Mouse (Mus musculus): ENCODE data around the gene Ddx11. TPM values are rescaled to one million over a fixed set of nuclear protein-coding genes. Genes with fewer than 3 reads are reported as not detected.
"Not testable (repeated sequence)": the region's sequence is repeated elsewhere in the genome, so short reads cannot be mapped to it uniquely, and the experiment has no call there.

Gene Ddx11
- polyA plus RNA-seq, 1 experiment from 2014 or later: 26.1 TPM

DNA sequence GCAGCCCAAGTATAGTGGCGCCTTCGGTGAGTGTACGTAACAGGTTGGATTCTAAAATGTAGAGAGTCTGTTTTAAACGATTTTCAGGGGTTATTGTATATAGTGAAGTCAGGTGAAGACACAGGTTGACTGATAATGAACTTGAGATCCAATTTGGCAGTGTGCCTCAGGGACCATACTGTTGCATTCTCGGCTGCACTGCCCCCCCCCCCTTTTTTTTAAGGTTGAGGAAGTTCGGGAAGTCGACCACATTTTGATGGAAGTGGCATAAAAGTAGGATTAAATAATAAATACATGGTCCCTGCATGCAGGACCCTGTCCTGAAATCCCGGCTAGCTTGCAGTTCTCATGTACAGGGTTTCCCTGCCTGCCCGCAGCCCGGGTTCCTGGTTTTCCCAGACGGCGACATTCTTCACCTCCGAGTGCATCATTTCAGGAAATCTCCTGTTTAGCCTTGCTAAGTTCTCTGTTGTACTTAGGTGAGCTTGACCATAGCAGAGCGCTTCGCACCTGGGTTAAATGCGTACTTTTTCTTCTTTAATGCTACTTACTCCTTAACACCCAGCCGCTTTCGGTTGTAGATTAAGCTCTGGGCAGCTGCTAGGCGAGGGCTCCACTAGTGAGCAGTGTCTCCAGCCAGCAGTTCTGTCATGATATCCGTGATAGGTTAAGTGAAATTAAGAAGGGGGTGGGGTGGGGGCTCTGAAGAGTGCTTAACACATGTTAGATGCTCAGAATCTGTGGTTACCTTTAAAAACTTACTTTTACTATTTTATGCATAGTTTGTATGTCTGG lies 693 bp downstream of the Ddx11 start:
- WGBS: 1% methylated on average over 20 of the region's 20 CpGs
- H3K4me2 ChIP-seq: peak overlapping the region; percentile 79
- peak; percentile 35 for ATAC-seq (replicated peaks; ENCODE audit: low FRiP score)

DNA sequence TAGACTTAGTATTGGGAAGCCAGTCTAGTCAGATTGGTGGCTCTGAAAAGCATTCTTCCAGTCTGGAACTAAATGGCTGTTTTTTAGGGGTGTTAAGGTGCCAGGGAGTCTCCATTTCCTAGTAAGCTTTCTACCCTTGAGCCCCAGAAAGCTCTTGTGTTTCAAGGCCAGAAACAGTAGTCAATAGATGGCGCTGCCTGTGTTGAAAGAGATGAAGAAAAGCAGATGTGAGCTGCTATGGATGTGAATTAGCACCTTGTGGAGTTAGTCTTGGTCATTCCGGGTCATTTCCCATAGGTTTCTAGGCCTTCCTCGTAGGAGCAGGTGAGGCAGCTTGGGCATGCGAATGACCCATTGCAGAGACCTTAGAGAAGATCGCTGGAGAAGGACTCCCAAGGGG lies 1.9 kb downstream of the Ddx11 start:
- Histone ChIP-seq H3K27ac (no peak overlapping the region), H3K4me3 (replicated peaks) (peak overlapping the region; percentile 90; the same call in 1 of the 2 replicates), H3K4me1 (peaks cover 16% of the 10 kb centered on the region), H3K4me2 (no peak overlapping the region), H3K9ac (no peak overlapping the region), H3K36me3 (peaks cover 44% of the 10 kb centered on the region), H3K27me3 (no peaks in the 10 kb centered on the region), H3K9me3 (replicated peaks) (no peaks in the 10 kb centered on the region)
- WGBS: 69% methylated on average over 5 of the region's 5 CpGs
- no peak for ATAC-seq (replicated peaks; ENCODE audit: low FRiP score)

More for the DNA sequence above, 693 bp downstream of the Ddx11 start:
- Histone ChIP-seq H3K27ac (peak overlapping the region; percentile 97), H3K4me1 (peaks cover 16% of the 10 kb centered on the region), H3K9me3 (replicated peaks) (no peaks in the 10 kb centered on the region), H3K36me3 (peaks cover 43% of the 10 kb centered on the region), H3K9ac (peak overlapping the region; percentile 81), H3K4me3 (replicated peaks) (peak overlapping the region; percentile 90), H3K27me3 (no peaks in the 10 kb centered on the region)

DNA sequence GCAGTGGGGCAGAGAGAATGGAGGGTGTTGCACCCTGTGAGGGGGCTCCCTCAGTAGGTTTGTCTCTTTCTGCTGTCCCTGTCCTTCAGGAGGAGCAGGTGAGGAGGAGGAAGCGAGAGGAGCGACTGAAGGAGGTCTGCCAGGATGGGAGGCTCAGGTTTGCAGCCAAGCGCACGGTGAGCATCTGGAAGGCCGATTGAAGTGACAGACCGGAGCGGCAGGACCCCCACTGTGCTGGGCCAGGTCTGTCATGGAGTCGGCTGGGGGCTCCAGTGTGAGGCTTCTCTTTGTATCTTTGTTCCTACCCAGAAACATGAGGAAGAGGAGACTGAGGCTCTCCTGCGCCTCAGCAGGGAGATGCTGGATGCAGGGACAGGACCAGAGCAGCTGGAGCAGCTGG lies 7.1 kb downstream of the Ddx11 start:
- no peak for ATAC-seq (replicated peaks; ENCODE audit: low FRiP score)
- H3K9ac ChIP-seq: no peak overlapping the region
- WGBS: 93% methylated on average over 9 of the region's 9 CpGs
- no peak overlapping the region for H3K27ac ChIP-seq
- no peak overlapping the region for H3K4me3 ChIP-seq (replicated peaks)
- H3K9me3 ChIP-seq (replicated peaks): no peaks in the 10 kb centered on the region
- H3K36me3 ChIP-seq: peaks cover 90% of the 10 kb centered on the region
- no peak overlapping the region for H3K4me2 ChIP-seq
- no peaks in the 10 kb centered on the region for H3K27me3 ChIP-seq
- peaks cover 2% of the 10 kb centered on the region for H3K4me1 ChIP-seq

DNA sequence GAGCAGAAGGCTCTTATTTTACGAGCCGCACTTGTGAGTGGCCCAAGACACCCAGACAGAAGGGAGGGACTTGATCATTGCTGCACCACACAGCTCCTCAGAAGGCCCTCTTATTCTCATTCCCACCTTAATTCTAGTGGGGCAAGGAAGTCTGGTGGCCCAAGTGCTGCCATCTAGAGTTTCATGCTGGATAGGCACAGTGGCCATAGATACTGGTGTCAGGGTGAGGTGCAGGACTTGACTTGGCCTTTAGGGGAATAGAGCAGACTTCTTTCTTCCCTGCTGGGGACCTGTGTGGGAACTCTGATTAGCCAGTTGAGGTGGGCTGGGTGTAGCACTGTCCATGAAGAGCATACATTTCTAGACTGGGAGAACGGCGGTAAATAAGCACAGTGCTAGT lies 7.9 kb downstream of the Ddx11 start:
- H3K4me2 ChIP-seq: no peak overlapping the region
- no peaks in the 10 kb centered on the region for H3K27me3 ChIP-seq
- 95% methylated on average over 4 of the region's 4 CpGs for WGBS
- no peak overlapping the region for H3K9ac ChIP-seq
- H3K36me3 ChIP-seq: peaks cover 96% of the 10 kb centered on the region
- no peak overlapping the region for H3K4me3 ChIP-seq (replicated peaks)
- no peaks in the 10 kb centered on the region for H3K4me1 ChIP-seq
- ATAC-seq (replicated peaks; ENCODE audit: low FRiP score): no peak
- no peak overlapping the region for H3K27ac ChIP-seq
- H3K9me3 ChIP-seq (replicated peaks): no peaks in the 10 kb centered on the region

DNA sequence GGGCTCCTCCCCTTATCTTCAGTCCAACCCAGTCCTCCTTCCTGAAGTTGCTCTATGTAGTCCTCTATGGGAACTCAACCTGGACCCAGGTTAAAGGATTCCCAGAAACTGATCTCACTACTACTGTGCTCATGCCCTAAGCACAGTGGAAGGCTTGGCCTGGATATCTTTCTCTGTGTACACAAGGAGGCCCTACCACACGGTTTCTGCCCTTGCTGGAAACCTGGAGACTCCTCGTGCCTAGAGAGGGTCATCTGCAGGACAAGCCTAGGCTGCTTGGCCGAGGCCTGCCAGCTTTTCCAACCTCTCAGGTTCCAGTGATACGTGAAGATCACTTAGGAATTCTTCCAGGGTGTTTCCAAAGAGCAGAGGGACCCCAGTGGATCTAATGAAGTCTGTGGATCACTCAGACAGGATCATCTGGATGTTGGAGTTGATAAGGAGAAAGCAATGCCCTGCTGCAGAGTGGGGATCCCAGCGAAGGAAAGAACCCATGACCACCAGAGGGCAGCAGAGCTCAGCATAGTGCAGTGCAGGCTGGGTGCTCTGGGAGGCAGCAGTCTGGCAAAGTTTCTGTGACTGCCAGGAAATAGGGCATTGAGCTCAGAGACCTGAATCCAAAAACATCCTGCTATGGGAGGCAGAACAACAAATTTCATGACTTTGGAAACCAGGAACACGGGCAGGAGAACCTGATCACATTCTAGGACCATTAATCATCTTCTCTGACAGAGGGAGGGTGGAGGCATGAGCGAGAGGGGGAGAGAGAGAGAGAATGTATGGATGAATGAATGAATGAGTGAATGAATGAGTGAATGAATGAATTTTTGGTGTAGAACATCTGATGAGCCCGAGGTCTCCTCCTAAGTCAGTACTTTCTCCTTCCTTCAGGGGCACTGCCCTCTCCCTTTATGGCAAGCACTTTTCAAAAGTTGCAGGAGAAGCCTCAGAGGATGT lies 29.7 kb downstream of the Ddx11 start:
- not testable (repeated sequence) for H3K27me3 ChIP-seq; H3K4me1 ChIP-seq; H3K27ac ChIP-seq; H3K4me3 ChIP-seq (replicated peaks); H3K9me3 ChIP-seq (replicated peaks); H3K4me2 ChIP-seq; H3K9ac ChIP-seq
- peak; percentile 69 for ATAC-seq (replicated peaks; ENCODE audit: low FRiP score)
- 74% methylated on average over 5 of the region's 8 CpGs for WGBS
- H3K36me3 ChIP-seq: peaks cover 44% of the 10 kb centered on the region

DNA sequence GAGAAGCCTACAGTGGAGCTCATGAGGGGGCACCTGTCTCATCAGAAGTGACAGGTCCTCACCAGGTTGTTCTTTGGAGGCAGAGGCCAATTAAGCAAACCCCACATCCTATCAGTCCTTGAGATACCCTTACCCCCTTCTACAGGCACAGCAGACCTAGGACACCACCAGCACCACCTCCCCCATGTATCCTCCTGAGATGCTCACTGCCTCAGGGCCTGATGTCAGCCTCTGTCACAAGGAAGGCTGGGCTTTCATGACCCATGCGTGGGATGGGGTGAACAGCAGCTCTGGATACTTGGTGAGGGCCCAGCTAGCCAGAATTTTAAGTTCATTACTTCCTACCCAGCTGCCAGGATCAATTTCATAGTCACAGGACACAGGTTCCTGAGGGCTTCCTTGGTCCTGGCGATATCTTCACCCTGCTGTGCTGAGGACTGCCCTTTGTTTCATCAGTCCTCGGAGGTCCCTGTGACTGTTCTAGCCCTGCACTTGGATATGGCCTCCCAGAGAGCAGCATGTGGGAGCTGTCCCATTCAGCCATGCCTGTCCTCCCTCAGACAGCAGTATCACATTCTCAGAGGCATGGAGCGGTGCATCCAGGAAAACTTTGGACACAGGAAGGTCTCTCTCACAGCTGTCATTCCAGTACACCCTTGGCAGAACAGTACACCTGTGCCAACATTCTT lies 30.6 kb downstream of the Ddx11 start:
- H3K4me3 ChIP-seq (replicated peaks); H3K4me1 ChIP-seq; H3K9me3 ChIP-seq (replicated peaks); H3K27ac ChIP-seq; H3K27me3 ChIP-seq; H3K9ac ChIP-seq; H3K4me2 ChIP-seq: not testable (repeated sequence)
- ATAC-seq (replicated peaks; ENCODE audit: low FRiP score): peak; percentile 65
- WGBS: 68% methylated on average over 4 of the region's 4 CpGs
- H3K36me3 ChIP-seq: peaks cover 35% of the 10 kb centered on the region

DNA sequence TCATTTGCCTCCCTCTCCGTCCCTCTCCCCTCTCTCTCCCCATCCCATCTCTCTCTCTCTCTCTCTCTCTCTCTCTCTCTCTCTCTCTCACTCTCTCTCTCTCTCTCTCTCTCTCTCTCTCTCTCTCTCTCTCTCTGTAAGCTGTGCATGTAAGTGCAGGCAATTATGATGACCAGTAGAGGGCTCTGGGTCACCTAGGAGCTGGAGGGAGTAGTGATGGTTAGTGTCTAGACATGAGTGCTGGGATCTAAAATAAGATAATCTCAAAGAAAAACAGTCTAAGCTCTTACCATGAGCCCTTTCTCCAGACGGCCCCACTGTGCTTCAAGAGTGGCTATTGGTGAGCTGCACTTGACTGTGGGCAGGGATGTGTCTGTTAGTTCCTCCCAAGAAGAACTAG lies 31.6 kb downstream of the Ddx11 start:
- no peak for ATAC-seq (replicated peaks; ENCODE audit: low FRiP score)
- no peaks in the 10 kb centered on the region for H3K4me1 ChIP-seq
- H3K36me3 ChIP-seq: peaks cover 25% of the 10 kb centered on the region
- WGBS: 80% methylated on average over 1 of the region's 2 CpGs
- no peaks in the 10 kb centered on the region for H3K27me3 ChIP-seq
- H3K9me3 ChIP-seq (replicated peaks): no peaks in the 10 kb centered on the region
- H3K27ac ChIP-seq: no peak overlapping the region
- no peak overlapping the region for H3K4me3 ChIP-seq (replicated peaks)
- no peak overlapping the region for H3K9ac ChIP-seq
- no peak overlapping the region for H3K4me2 ChIP-seq

DNA sequence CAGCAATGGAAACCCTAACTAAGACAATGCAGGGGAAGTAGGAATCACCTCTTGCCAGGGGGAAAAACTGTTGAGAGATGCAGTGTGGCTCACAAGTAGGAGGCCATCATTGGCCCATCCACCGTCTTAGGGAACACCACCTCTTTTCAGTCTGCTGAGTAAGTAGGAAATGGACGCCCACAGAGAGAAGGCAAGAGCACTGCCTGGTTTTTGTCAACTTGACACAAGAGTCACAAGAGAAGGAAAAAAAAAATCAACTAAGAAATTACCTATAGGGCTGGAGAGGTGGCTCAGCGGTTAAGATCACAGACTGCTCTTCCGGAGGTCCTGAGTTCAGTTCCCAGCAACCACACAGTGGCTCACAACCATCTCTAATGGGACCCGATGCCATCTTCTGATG lies 35.0 kb downstream of the Ddx11 start:
- Histone ChIP-seq H3K27ac (no peak overlapping the region), H3K27me3 (no peaks in the 10 kb centered on the region), H3K4me3 (replicated peaks) (no peak overlapping the region), H3K9me3 (replicated peaks) (peaks cover 7% of the 10 kb centered on the region; the same call in 1 of the 2 replicates), H3K36me3 (no peaks in the 10 kb centered on the region), H3K9ac (no peak overlapping the region), H3K4me1 (no peaks in the 10 kb centered on the region), H3K4me2 (no peak overlapping the region)
- 89% methylated on average over 5 of the region's 5 CpGs for WGBS
- ATAC-seq (replicated peaks; ENCODE audit: low FRiP score): no peak

DNA sequence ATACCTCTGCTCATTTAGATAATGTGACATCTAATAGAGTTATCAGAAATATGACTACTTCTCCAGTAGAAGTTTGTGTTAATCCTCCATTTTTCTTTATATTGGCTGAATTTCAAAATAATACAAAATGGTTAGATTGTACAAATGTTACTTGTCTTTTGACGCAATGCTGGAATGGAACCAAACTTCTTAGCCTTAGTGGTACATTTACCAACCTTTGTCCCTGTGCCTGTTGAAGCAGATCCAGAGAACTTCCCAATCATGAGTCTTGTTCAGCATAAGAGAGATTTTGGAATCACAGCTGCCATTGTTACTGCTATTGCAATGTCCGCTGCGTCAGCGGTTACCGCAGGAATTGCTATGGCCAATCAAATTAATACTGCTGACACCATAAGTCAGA lies 43.8 kb downstream of the Ddx11 start:
- H3K9me3 ChIP-seq (replicated peaks); H3K4me2 ChIP-seq; H3K27me3 ChIP-seq; H3K4me1 ChIP-seq; H3K9ac ChIP-seq; H3K4me3 ChIP-seq (replicated peaks); H3K27ac ChIP-seq; ATAC-seq (replicated peaks; ENCODE audit: low FRiP score); H3K36me3 ChIP-seq: not testable (repeated sequence)
- 96% methylated on average over 5 of the region's 5 CpGs for WGBS

DNA sequence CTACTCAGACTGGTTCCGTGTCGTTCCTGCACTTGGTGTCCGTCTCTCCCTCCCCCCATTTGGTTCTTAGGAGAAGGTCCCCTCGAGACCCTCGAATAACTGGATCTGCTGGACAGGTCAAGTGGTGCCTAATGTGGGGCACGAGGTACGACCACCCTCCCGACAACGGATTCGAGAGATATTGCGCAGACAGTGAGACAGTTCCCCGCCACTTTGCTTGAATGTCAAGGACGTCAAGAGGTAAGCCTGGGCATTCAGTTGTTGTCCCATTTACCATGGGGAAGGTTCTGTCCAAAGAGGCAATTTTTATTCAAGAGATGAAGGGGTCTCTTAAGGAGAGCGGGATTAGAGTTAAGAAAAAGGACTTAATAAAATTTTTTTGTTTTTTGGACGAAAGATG lies 47.7 kb downstream of the Ddx11 start:
- H3K9me3 ChIP-seq (replicated peaks); ATAC-seq (replicated peaks; ENCODE audit: low FRiP score); H3K4me2 ChIP-seq; H3K4me1 ChIP-seq; H3K9ac ChIP-seq; H3K27me3 ChIP-seq; H3K27ac ChIP-seq; H3K36me3 ChIP-seq; H3K4me3 ChIP-seq (replicated peaks): not testable (repeated sequence)
- 94% methylated on average over 15 of the region's 15 CpGs for WGBS

DNA sequence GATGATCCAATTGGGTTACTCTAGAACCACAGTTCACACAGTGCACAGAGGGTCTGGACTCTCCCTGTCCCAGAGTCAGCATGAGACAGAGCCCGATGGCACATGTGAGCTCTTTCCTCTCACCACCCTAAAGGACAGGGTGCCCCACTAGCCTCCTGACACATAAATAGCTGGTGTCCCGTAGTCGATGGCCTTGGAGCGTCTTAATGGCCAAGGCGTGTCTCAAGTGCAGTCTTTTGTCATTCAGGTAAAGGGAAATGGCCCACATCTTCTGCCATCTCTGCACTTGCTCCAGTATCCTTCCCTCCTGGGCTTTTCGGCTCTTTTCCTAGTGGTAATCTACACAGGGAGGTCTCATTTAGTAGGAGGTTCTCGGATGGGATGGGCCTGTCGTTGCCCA lies 67.3 kb downstream of the Ddx11 start:
- ATAC-seq (replicated peaks; ENCODE audit: low FRiP score): no peak
- no peak overlapping the region for H3K4me3 ChIP-seq (replicated peaks)
- no peaks in the 10 kb centered on the region for H3K27me3 ChIP-seq
- H3K4me1 ChIP-seq: no peaks in the 10 kb centered on the region
- no peak overlapping the region for H3K27ac ChIP-seq
- H3K36me3 ChIP-seq: no peaks in the 10 kb centered on the region
- H3K9ac ChIP-seq: no peak overlapping the region
- no peak overlapping the region for H3K4me2 ChIP-seq
- H3K9me3 ChIP-seq (replicated peaks): no peaks in the 10 kb centered on the region
- WGBS: 89% methylated on average over 8 of the region's 8 CpGs

DNA sequence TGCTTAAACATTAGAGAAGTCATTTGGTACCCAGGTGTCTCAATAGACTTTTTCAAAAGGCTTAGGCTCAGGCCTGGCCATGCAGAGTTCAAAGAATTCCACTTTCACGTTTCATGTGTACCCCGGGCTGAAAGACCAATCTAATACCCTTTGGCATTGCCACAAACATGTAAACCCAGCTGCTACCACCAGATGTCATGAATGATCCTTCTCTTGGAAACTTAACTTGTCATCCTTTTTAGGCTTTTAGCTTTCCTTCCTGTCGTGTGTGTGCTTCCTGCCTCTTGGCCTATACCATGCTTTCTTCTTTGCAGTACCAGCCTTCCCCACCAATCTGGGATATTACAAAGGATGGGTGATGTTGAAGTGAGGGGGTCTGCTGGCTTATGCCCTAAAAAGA lies 73.7 kb downstream of the Ddx11 start:
- 49% methylated on average over 3 of the region's 3 CpGs for WGBS
- Histone ChIP-seq H3K4me2 (no peak overlapping the region), H3K36me3 (no peaks in the 10 kb centered on the region), H3K4me3 (replicated peaks) (no peak overlapping the region), H3K9me3 (replicated peaks) (no peaks in the 10 kb centered on the region), H3K9ac (no peak overlapping the region), H3K4me1 (no peaks in the 10 kb centered on the region), H3K27ac (no peak overlapping the region), H3K27me3 (0 out of 2 replicates have a peak, but pooled peaks cover 8% of the 10 kb centered on the region)
- ATAC-seq (replicated peaks; ENCODE audit: low FRiP score): no peak

Data from kidney, embryonic 15.5 days (tissue).